Mouse (Mus musculus) kidney, embryonic 15.5 days (tissue): ENCODE data around the gene Hpn. TPM values are rescaled to one million over a fixed set of nuclear protein-coding genes. Genes with fewer than 3 reads are reported as not detected.

ENCODE experiments used
- ATAC-seq: fragments of 200-750 bp; cut with Nextera tagmentation; replicated peaks from 2 replicates; pipeline ENCODE4 v1.8.0; 2017; ENCODE audit warnings: moderate TSS enrichment; ENCODE audit not compliant: low FRiP score
- H3K27ac ChIP-seq: fragments of 300-500 bp; sonication (generic); 2 replicates; pipeline ENCODE4 v1.5.1; 2015; ENCODE audit warnings: mild to moderate bottlenecking, inconsistent platforms
- H3K27me3 ChIP-seq: fragments of 300-500 bp; sonication (generic); 2 replicates; pipeline ENCODE4 v1.6.1; 2015; ENCODE audit warnings: inconsistent platforms
- H3K36me3 ChIP-seq: fragments of 300-500 bp; sonication (generic); 2 replicates; pipeline ENCODE4 v1.6.1; 2015; ENCODE audit warnings: inconsistent platforms
- H3K4me1 ChIP-seq: fragments of 300-500 bp; sonication (generic); 2 replicates; pipeline ENCODE4 v1.6.1; 2015; ENCODE audit warnings: inconsistent platforms
- H3K4me2 ChIP-seq: fragments of 300-500 bp; sonication (generic); 2 replicates; pipeline ENCODE4 v1.6.1; 2015; ENCODE audit warnings: moderate library complexity, mild to moderate bottlenecking, inconsistent platforms
- H3K4me3 ChIP-seq: fragments of 300-500 bp; sonication (generic); replicated peaks from 2 replicates; pipeline ENCODE4 v1.5.1; 2015; ENCODE audit warnings: mild to moderate bottlenecking, inconsistent platforms
- H3K9ac ChIP-seq: fragments of 300-500 bp; sonication (generic); 2 replicates; pipeline ENCODE4 v1.6.1; 2015; ENCODE audit warnings: mild to moderate bottlenecking, inconsistent platforms
- H3K9me3 ChIP-seq: fragments of 300-500 bp; sonication (generic); replicated peaks from 2 replicates; pipeline ENCODE4 v1.6.1; 2016; ENCODE audit warnings: inconsistent platforms
- WGBS: fragments of 180-500 bp; shearing (Covaris S2); methylation state at CpG from one replicate; pipeline ENCODE4 v1.1.7; 2015; ENCODE audit warnings: mixed read lengths; 5-methylcytosine and 5-hydroxymethylcytosine counted together
- polyA plus RNA-seq: library from polyadenylated mRNA; unstranded; fragments of >200 nt; fragmentation: Nextera tagmentation; extraction: Ambion mirVana; gene quantifications from 2 replicates; pipeline ENCODE4 v1.2.1, GENCODE M21; 2015

The Hpn gene
- polyA plus RNA-seq: 40.6 and 45.0 TPM in 2 replicates

GRCm38 (mm10) chr7:31115182-31115581, at the start of gene Hpn:
Gene Hpn (minus strand): TSS chr7:31115290.
- Histone ChIP-seq H3K4me1 (peaks cover 46% of the 10 kb centered on the region), H3K9ac (peak within 1 kb of the TSS; percentile 19; the same call in 1 of the 2 replicates), H3K4me2 (peak within 1 kb of the TSS; percentile 52), H3K36me3 (no peaks in the 10 kb centered on the region), H3K27me3 (no peaks in the 10 kb centered on the region), H3K4me3 (peak within 1 kb of the TSS; percentile 33), H3K9me3 (no peaks in the 10 kb centered on the region), H3K27ac (peak within 1 kb of the TSS; percentile 82)
- 16% methylated on average over 15 of the region's 15 CpGs for WGBS
- peak; percentile 80 for ATAC-seq

GRCm38 (mm10) chr7:31164748-31165147, 49.7 kb upstream of the Hpn start:
- ATAC-seq: no peak
- no peaks in the 10 kb centered on the region for H3K27me3 ChIP-seq
- 62% methylated on average over 1 of the region's 1 CpGs for WGBS

GRCm38 (mm10) chr7:31163666-31164577, 48.8 kb upstream of the Hpn start:
- WGBS: 72% methylated on average over 3 of the region's 3 CpGs
- H3K9me3 ChIP-seq: 0 out of 2 replicates have a peak, but pooled peaks cover 3% of the 10 kb centered on the region
- H3K27ac ChIP-seq: no peak overlapping the region
- no peak overlapping the region for H3K4me2 ChIP-seq
- no peak for ATAC-seq
- H3K36me3 ChIP-seq: no peaks in the 10 kb centered on the region
- peaks cover 21% of the 10 kb centered on the region; the same call in 1 of the 2 replicates for H3K4me1 ChIP-seq
- no peak overlapping the region for H3K9ac ChIP-seq
- no peak overlapping the region for H3K4me3 ChIP-seq
- no peaks in the 10 kb centered on the region for H3K27me3 ChIP-seq

More at GRCm38 (mm10) chr7:31164748-31165147, 49.7 kb upstream of the Hpn start:
- Histone ChIP-seq H3K36me3 (no peaks in the 10 kb centered on the region), H3K9ac (no peak overlapping the region), H3K27ac (no peak overlapping the region), H3K4me1 (peaks cover 21% of the 10 kb centered on the region; the same call in 1 of the 2 replicates), H3K4me2 (no peak overlapping the region), H3K9me3 (0 out of 2 replicates have a peak, but pooled peaks cover 3% of the 10 kb centered on the region), H3K4me3 (no peak overlapping the region)

DNA sequence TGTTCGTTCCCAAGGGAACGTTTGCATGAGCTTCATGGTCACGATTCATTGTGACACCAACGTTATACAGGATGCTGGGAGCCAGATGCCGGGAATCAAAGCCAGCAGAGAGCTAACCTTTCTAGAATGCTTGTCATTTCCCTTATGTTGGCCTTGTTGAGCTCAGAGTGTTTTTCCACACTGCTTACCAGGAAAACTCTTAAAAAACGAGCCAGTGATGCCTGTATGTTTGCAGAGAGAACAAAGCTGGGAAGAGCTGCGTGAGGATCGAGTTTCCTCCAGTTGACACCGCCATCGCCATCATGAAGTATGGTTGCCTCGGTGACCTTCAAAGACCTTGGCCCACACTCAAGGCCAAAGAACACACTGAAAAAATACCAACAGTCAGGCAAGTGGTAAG, 47.2 kb upstream of the Hpn start:
- ATAC-seq: no peak
- WGBS: 29% methylated on average over 11 of the region's 11 CpGs
- H3K9me3 ChIP-seq: 0 out of 2 replicates have a peak, but pooled peaks cover 3% of the 10 kb centered on the region

GRCm38 (mm10) chr7:31161831-31162230, 46.7 kb upstream of the Hpn start:
- H3K36me3 ChIP-seq: no peaks in the 10 kb centered on the region

More for the DNA sequence above, 47.2 kb upstream of the Hpn start:
- H3K36me3 ChIP-seq: no peaks in the 10 kb centered on the region
- H3K4me1 ChIP-seq: peaks cover 21% of the 10 kb centered on the region; the same call in 1 of the 2 replicates
- no peaks in the 10 kb centered on the region for H3K27me3 ChIP-seq
- no peak overlapping the region for H3K4me3 ChIP-seq
- no peak overlapping the region for H3K4me2 ChIP-seq
- no peak overlapping the region for H3K9ac ChIP-seq
- H3K27ac ChIP-seq: no peak overlapping the region

DNA sequence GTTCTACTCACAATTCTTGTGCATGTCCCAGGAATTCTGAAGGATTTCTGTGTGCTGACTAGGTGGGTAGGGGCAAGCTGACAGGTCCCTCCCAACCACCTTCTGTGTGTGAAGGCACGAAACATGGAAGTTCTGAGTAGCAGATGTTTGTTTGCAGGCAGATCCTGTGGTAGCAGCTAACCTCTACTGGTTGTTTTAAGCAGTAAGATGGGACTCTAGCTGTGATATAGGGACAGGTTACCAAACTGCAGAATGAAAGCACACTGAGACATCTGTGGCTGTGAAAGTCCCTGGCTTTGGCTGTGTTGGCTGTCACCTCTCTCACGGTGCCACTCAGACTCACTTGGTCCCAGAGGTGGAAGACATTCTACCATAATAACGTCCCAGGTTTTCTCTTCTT, 46.2 kb upstream of the Hpn start:
- Histone ChIP-seq H3K4me3 (no peak overlapping the region), H3K9me3 (0 out of 2 replicates have a peak, but pooled peaks cover 3% of the 10 kb centered on the region), H3K36me3 (no peaks in the 10 kb centered on the region), H3K9ac (no peak overlapping the region), H3K27ac (no peak overlapping the region), H3K4me2 (no peak overlapping the region), H3K4me1 (peaks cover 24% of the 10 kb centered on the region; the same call in 1 of the 2 replicates), H3K27me3 (no peaks in the 10 kb centered on the region)
- WGBS: 76% methylated on average over 3 of the region's 3 CpGs
- no peak for ATAC-seq

More at GRCm38 (mm10) chr7:31161831-31162230, 46.7 kb upstream of the Hpn start:
- no peak overlapping the region for H3K9ac ChIP-seq
- peaks cover 21% of the 10 kb centered on the region; the same call in 1 of the 2 replicates for H3K4me1 ChIP-seq
- 0 out of 2 replicates have a peak, but pooled peaks have one; percentile 33 for ATAC-seq
- no peak overlapping the region for H3K4me2 ChIP-seq
- peak overlapping the region; percentile 18; the same call in 1 of the 2 replicates for H3K27ac ChIP-seq
- 0 out of 2 replicates have a peak, but pooled peaks cover 3% of the 10 kb centered on the region for H3K9me3 ChIP-seq
- WGBS: 58% methylated on average over 3 of the region's 3 CpGs
- H3K27me3 ChIP-seq: no peaks in the 10 kb centered on the region
- H3K4me3 ChIP-seq: no peak overlapping the region

DNA sequence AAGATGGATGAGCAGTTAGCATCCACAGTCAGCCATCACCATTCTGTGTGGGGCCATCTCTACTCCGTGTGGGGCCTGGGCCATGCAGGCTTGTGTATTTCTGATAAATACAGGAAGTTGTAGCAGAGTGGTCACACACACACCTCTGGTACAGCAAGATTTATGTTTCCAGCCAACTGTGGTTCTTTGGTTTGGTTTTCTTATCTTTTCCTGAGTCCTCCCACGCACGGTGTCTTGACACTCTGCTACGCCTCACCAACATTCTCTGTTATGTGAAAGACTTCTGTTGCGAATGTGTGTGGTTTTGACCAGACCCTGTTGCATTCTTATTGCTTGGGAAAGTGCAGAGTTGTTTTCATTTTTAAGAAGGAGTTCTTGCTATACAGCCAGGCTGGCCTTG, 45.7 kb upstream of the Hpn start:
- no peaks in the 10 kb centered on the region for H3K36me3 ChIP-seq
- no peak overlapping the region for H3K4me2 ChIP-seq
- no peak for ATAC-seq
- 21% methylated on average over 5 of the region's 5 CpGs for WGBS
- H3K4me3 ChIP-seq: no peak overlapping the region
- H3K27me3 ChIP-seq: no peaks in the 10 kb centered on the region
- no peaks in the 10 kb centered on the region for H3K9me3 ChIP-seq
- no peak overlapping the region for H3K27ac ChIP-seq
- H3K4me1 ChIP-seq: peaks cover 28% of the 10 kb centered on the region
- no peak overlapping the region for H3K9ac ChIP-seq

DNA sequence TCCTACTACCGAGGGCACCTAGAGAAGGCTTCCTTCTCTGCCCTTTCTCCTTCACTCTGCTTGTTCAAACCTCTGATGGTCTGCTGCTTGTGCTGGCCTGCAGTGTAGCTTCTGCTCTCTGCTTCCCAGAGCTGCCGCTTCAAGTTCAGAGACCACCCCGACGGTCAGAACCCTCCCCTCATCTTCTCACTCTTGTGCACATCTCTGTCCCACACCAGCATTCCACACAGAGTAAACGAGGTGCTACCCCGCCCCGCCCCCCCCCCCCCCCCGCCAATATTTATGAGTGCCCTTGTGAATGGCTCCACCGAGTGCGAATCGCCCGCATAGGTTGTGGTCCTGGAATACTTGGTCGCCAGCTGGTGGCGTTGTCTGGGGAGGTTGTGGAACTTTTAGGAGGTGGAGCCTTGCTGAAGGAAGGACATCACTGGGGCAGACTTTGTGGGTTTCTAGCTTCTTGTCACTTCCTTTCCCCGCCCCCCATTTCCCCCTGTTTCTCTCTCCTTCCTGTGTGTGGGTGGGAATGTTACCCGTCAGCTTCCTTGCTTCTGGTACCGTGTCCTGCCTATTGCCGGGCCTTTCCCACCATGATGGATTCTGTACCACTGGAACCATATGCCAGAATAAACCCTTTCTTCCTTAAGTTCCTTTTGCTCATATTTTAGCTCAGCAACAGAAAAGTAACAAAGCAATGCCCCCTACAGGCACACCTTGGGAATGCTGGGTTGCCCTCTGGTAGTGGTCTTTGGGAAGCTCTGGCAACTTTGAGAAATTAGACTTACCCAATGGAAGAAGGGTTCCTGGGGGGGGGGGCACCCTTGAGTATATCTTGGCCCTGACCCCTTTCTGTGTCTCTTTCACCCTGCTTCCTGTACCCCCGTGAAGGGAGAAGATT, 41.2 kb upstream of the Hpn start:
- Histone ChIP-seq H3K4me1 (peaks cover 30% of the 10 kb centered on the region), H3K36me3 (no peaks in the 10 kb centered on the region), H3K27me3 (no peaks in the 10 kb centered on the region), H3K9me3 (no peaks in the 10 kb centered on the region), H3K27ac (peak overlapping the region; percentile 52; the same call in 1 of the 2 replicates), H3K4me3 (no peak overlapping the region), H3K4me2 (peak overlapping the region; percentile 27; the same call in 1 of the 2 replicates), H3K9ac (no peak overlapping the region)
- peak; percentile 13; the same call in 1 of the 2 replicates for ATAC-seq
- 27% methylated on average over 19 of the region's 19 CpGs for WGBS

DNA sequence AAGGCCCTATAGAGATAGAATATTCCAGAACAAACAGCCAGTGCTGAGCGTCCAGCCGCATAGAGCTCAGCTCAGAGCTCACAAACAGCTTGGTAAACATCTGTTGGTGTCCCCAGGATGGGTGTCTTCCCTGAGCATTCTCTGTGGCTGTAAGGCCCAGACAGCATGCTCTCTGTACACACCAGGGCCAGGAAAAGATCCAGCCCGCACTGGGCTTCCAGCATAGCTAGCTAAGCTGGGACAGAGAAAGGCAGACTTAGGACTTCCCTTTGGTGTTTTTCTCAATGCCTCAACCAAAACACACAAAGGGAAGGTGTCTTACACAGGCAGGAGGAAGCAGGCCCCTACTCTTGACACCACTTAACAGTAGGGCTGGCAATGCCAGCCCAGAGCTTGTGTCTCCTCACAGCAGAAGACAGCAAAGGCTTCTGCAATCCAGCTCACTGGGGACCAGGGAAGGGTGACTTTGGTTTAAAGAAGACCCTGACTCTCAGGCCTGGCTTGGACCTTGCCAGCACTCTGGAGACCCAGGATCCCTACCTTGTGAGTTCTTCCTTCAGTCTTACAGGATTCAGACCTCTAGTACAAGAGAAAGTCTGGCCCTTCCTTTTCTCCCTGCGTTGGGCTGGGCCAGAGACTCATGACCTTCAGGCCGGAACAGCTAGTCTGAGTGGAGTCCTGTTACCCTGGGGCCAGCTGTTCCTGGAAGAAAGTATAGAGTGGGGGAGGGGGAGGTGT, 40.4 kb upstream of the Hpn start, which contains the start of gene Gramd1a:
Gramd1a (minus strand) TSS at position 601 of the 738 bp plus-strand sequence.
- Histone ChIP-seq H3K4me2 (peak within 1 kb of the TSS; percentile 27; the same call in 1 of the 2 replicates), H3K27ac (peak within 1 kb of the TSS; percentile 52), H3K4me1 (peaks cover 25% of the 10 kb centered on the region), H3K9ac (0 out of 2 replicates have a peak within 1 kb of the TSS, but pooled peaks have one; percentile 7), H3K27me3 (no peaks in the 10 kb centered on the region), H3K36me3 (no peaks in the 10 kb centered on the region), H3K9me3 (no peaks in the 10 kb centered on the region), H3K4me3 (no peak within 1 kb of the TSS)
- 55% methylated on average over 5 of the region's 5 CpGs for WGBS
- ATAC-seq: peak; percentile 24; the same call in 1 of the 2 replicates

- ATAC-seq: no peak
- H3K9me3 ChIP-seq: no peaks in the 10 kb centered on the region
- 93% methylated on average over 6 of the region's 6 CpGs for WGBS
- H3K4me1 ChIP-seq: peaks cover 38% of the 10 kb centered on the region
- H3K9ac ChIP-seq: no peak overlapping the region
- H3K4me2 ChIP-seq: no peak overlapping the region
- no peaks in the 10 kb centered on the region for H3K27me3 ChIP-seq
- H3K4me3 ChIP-seq: no peak overlapping the region
- H3K27ac ChIP-seq: no peak overlapping the region
- H3K36me3 ChIP-seq: no peaks in the 10 kb centered on the region
Measured at GRCm38 (mm10) chr7:31153536-31154320, 38.6 kb upstream of the Hpn start.
